Mouse (Mus musculus) hindlimb bud, embryonic 11.5 days (tissue): ENCODE measurements around the gene Serpinf2.
"Not testable (repeated sequence)": the region's sequence is repeated elsewhere in the genome, so short reads cannot be mapped to it uniquely, and the experiment has no call there.

Experiments used
- DNase-seq: peaks from one replicate; pipeline ENCODE4 v3.0.0-alpha.2; 2012; ENCODE audit warnings: low read depth, low spot score; ENCODE audit errors: extremely low spot score

Serpinf2 gene

DNA sequence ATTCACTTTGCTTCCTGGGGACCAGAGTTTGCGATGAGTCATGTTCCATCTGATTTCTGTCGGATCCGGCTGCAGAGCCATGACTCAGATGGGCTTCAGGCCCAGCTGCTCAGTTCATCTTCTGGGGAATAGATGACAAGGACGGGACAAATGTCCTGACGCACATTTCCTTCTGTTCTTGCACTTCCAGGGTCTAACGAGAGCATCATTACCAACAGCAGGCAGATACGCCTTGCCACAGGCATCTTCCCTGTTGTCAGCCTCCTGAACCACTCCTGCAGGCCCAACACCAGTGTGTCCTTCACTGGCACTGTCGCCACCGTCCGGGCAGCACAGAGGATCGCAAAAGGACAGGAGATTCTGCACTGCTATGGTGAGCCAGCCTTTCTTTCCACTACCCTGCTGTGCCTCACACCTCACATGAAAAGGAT, 40.0 kb downstream of the Serpinf2 start:
- DNase-seq, result no peak

DNA sequence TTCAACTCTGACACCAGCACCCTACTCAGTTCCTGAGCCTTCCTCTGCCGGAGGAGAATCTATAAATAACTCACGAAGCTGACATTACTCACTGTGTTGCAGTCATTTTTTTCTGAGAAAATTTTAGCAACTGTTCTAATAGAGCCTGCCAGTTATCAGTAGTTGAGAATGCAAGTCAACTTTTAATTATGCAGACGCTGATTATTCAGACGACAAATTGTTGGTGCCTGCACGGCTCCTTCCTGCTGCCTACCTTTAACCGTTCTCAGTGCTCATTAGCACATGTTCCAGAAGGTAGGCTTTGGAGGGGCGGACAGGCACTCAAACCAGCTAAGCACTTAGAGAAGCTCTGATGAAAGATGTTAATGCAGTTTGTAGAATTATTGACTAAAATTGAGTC, 41.9 kb downstream of the Serpinf2 start:
- DNase-seq, result no peak

GRCm38 (mm10) chr11:75395611-75396010, 43.8 kb downstream of the Serpinf2 start:
- no peak for DNase-seq

DNA sequence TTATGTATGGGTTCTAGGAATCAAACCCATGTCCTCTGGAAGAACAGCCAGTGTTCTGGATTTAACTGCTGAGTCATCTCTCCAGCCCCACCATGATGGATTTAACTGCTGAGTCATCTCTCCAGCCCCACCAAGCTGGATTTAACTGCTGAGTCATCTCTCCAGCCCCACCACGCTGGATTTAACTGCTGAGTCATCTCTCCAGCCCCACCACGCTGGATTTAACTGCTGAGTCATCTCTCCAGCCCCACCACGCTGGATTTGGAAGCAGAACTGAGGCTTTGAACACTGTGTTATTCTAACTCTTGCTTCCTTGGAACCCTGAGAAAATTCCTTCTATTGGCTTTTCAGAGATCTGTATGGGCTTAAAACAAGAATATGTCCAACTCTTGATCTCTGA, 55.9 kb downstream of the Serpinf2 start:
- not testable (repeated sequence) for DNase-seq
